Mouse (Mus musculus) testis, adult 2 months (tissue): ENCODE measurements around the gene March8.

Source experiments
- CTCF ChIP-seq: fragments of 200-500 bp; IDR thresholded peaks from 2 replicates; pipeline ENCODE4 v1.5.1; 2012; ENCODE audit warnings: low read depth, mild to moderate bottlenecking, inconsistent platforms, low read length, moderate library complexity; ENCODE audit not compliant: control insufficient read depth, insufficient read depth, insufficient replicate concordance
- POLR2A ChIP-seq: fragments of 200-500 bp; IDR thresholded peaks from 2 replicates; pipeline ENCODE4 v1.6.1; 2012; ENCODE audit warnings: low read depth, mild to moderate bottlenecking, inconsistent platforms, low read length, moderate library complexity; ENCODE audit not compliant: control insufficient read depth

DNA sequence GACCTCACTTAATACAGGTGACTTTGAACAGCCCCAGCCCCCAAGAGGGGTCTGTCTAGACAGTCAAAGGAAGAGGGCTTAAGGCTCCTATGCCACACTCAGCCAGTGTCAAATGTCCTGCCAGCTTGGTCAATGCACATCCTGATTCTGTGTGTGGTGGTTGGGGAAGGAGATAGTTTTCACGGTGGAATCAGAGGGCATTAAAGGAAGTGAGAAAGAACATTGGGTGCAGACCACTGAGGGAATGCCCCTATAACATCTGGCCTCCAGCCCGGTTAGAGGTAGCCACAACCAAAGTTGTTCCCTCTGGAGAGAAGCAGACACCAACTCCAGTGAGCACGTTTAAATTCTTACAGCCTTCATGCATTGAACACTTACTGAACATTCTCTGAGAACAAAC lies 89.7 kb downstream of the March8 start:
- TF ChIP-seq POLR2A (no peak), CTCF (no peak)
